Mouse (Mus musculus): ENCODE data around the gene Lipo1.
"Not testable (repeated sequence)": the region's sequence is repeated elsewhere in the genome, so short reads cannot be mapped to it uniquely, and the experiment has no call there.

Gene Lipo1

DNA sequence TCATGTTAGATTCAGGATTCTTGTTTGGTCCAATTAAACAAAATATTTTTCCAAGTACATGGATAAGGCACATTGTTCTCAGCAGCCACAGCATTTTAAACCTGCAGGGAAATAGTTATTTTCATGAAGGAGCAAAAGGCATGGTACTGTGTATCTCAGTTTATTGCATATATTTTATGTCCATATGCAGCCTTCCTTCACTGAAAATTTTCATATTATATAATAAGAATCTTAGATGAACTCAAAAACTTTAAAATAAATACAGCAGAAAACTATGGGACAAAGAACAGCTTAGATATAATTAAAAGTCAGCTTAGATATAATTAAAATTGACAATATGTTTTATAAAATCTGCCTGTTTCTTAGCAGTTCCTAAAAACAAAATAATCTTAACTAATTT lies at the start of gene Lipo1:
Gene Lipo1, minus strand, starts transcription at position 101 of the 400 bp plus-strand sequence.
- not testable (repeated sequence) for DNase-seq (ENCODE audit: low spot score in 2 of 2)

DNA sequence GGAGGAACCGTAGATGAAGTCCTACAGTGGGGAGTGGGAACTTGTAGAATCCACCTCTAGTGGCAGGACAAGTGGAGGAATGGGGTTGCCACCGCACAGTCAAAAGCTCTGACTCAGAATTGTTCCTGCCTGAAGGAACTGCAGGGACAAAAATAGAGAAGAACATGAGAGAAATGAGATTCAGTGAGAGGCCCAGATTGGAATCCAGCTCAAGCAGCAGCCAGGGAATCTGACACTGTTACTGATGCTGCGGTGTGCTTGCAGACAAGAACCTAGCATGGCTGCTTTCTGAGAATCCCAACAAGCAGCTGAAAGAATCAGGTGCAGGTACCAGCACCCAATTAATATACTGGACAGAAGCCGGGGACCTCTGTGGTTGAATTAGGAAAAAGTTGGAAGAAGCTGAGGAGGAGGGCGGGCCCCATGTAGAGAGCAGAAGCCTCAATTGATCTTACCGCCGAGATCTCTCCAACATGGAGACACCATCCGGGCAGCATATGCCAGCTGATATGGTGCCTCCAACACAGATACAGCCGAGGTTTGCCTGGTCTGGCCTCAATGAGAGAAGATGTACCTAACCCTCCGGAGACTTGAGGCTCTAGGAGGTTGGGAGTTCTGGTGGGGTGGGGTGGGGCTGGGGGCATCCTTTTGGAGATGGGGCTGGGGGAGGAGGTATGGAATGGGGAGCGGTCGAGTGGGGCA lies 532 bp downstream of the Lipo1 start:
- peak; percentile 20 to 25 for DNase-seq (ENCODE audit: low spot score in 2 of 2)

DNA sequence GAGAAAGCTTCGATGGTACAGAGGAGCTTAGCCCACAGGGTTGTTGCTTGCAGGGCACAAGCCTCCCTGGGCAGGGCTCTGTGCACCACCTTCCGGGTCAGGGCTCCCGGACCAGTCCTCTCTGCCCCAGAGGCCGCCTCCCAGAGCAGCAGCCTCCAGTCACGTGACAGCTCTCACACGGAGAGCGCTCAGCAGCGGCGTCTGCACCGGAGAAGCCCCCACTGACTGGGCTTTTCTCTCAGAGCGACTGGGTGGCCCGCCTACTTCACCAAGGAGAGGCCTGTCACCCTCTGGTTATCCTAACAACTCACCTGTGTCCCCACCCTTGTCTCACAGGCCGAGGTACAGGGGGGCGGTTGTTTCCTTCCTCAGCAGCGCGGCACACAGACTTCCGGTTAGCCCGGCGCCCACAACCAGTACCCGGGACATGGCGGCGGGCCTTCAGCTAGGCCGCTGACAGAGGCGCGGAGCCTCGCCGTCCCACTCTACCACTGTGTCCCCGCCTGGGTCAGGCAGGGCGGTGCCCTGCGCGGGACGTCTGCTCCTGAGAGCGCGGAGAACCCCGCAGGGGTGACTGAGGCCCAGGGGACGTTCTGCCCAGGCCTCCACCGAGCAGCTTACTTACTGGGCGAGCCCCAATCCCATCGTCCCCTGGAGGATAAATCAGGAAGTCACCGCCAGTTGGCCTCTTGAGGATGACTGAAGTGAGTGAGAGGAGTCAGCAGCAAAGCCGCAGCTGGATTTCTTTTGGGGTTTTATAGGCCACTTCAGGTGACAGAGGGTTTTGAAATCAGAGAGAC lies 25.8 kb downstream of the Lipo1 start, which contains the start of gene Lipo3:
Gene Lipo3, minus strand, starts transcription at position 665 of the 800 bp plus-strand sequence.
- DNase-seq (ENCODE audit: low spot score in 2 of 2) = peak; percentile 2 to 4

DNA sequence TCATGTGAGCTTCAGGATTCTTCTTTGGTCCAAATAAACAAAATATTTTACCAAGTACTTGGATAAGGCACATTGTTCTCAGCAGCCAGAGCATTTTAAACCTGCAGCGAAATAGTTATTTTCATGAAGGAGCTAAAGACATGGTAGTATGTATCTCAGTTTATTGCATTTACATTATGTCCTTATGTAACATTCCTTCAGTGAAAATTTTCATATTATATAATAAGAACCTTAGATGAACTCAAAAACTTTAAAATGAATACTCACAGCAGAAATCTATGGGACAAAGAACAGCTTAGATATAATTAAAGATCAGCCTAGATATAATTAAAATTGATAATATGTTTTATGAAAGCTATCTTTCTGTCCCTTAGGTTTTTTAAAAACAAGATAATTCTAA lies 36.0 kb downstream of the Lipo1 start, which contains the start of gene Lipo2:
Gene Lipo2, minus strand, starts transcription at position 101 of the 400 bp plus-strand sequence.
- not testable (repeated sequence) for DNase-seq (ENCODE audit: low spot score in 2 of 2)
